Mouse (Mus musculus): Measurements from ENCODE around the gene Ppp1r12b.

The Ppp1r12b gene

DNA sequence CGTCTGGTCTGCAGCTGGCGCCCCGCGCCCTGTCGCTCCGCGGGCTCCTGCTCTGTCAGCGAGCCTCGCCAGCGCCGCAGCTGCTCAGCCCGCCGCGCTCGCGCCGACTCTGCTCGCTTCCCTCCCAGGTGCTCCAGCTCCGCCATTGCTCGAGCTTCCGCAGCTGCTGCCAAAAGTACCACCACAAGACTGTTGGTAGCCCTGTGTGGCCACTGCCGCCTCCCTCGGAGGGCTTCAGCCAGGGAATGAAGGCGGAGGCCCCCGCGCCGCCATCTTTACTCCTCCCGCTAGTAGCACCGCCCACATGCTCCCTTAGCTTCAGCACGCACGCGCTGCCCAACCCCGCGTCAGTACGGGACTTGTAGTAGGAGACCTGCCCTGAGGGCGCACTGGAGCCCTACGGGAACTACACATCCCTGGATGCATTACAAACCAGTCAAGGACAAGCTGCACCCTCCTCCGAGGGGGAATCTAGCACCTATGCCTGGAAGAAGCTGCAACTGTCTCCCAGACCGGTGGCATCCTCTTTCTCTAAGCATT is at the start of gene Ppp1r12b:
Gene Ppp1r12b (minus strand): TSS at position 306 of the 540 bp plus-strand sequence.
- DNase-seq: peak; percentile 97

DNA sequence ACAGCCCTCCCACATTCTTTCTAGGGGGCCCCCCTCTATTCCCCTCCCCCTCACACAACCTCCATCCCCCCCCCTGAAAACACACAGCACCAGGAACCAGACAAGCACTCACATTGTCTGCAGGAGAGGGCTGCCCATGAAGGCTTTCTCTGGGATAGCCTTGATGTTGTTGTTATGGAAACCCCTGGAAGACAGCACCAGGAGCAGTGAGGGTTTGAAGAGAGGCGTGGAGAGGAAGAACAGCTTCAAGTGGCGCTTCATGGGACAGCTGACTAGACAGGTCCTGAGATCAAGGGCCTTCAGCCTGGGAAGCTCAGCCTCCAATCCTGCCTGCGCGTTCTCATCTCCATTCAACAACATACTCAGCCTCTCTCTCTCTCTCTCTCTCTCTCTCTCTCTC is 47.6 kb upstream of the Ppp1r12b start:
- no peak for DNase-seq

DNA sequence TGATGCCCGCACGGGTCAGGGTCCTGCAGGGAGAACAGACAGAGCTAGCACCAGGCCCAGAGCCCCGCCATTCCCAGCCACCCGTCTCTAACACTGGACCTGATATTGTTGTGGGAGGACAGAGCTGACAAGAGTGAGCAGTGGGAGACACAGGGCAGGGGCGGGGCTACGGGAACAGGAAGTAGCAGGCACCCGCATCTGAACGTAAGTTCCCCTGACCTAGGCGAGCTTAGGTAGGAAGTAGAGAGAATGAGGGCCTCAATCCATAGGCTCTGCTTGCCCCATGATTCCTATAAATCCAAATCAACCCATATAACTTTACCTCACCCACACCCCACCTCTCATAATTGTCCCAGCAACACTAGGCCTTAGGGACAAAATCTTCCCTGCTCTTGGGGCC is 44.8 kb upstream of the Ppp1r12b start:
- DNase-seq: no peak

- peak; percentile 30 for DNase-seq
Observed at GRCm38 (mm10) chr1:134998231-134998630, 42.5 kb upstream of the Ppp1r12b start.

- no peak for DNase-seq
Observed at GRCm38 (mm10) chr1:134997568-134997967, 41.8 kb upstream of the Ppp1r12b start.

- DNase-seq: no peak
Observed at GRCm38 (mm10) chr1:134996471-134996870, 40.7 kb upstream of the Ppp1r12b start.

- peak; percentile 38 for DNase-seq
Observed at GRCm38 (mm10) chr1:134995954-134996353, 40.2 kb upstream of the Ppp1r12b start.

DNA sequence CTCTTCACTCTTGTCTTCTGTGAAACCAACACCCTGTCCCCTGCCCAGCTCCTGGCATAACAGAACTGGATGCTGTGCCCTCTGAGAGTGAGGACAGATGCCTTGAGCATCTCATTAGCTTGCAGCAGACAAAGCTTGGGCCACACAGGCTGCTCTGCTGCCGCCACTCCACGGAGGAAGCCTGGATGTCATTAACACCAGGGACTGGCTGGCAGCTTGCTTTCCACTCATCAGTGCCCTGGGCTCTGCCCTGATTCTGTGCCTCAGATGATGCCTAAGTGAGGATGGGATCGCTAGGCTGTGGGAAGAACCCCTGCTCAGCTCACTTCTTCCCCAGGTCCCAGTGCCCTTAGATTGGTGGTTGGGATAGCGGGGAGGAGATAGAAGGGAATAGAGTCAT is 39.7 kb upstream of the Ppp1r12b start:
- no peak for DNase-seq

- DNase-seq: no peak
Observed at GRCm38 (mm10) chr1:134994739-134995138, 39.0 kb upstream of the Ppp1r12b start.

DNA sequence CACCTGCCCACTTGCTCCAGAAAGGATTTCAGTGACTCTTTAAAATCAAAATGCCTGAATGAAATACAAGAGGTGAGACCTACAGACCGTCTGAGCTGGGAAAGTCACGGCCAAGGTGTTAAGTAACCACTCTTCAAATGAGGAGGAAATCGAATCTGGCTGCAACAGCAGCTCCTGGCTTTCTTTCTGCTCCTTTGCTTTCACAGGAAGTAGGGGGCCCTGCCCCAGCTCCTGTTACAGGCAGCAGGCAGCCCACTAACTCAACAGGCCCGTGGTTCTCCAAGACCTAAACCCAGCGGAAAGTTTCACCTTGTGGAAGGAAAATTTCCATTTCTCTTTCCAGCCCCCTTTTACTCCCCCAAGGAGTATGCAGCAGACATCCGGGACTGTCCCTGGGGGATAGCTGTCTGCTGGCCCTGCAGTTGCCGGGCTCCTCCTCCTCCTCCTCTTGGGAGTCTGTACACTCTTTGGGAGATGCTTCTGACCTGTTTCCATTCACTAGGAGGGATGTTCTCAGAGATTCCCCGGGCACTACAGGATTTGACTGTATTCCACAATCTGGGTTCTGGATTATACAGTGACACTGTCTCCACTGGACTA is 36.4 kb upstream of the Ppp1r12b start:
- DNase-seq: peak; percentile 64

DNA sequence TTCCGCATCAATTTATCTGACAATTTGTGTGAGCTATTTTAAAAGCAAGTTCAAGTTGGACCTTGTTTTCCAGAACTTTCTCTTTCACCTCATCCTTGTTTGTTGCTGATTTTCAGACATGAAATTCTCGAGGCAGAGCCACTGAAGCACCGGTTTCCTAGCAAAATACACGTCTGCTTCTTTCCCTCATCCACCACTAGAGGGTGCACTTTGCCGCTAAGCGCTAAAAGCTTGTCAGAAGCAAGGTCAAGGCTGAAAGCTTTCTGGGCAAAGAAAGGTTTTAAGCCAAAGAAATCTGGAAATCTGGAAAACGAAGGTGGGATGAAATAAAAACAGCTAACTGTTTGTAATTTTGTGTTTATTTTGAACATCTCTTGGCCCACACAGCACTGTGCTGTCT is 33.6 kb upstream of the Ppp1r12b start:
- DNase-seq: peak; percentile 88

DNA sequence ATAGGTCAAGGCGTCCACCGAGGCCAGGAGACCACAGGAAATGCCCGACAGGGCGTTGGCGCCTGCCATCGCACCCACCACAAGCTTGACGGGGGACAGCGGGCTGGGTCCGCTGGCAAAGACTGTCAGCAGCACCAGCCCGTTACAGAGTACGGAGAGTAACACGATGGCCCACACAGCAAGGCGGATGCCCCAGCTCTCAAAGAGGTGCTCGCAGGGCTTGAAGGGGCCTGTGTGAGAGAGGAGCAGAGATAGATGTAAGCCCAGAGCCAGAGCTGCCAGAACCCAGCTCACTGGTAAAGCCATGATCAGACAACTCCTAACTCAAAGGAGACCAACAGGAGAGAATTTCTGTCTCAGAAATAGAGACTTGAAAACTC is 32.2 kb upstream of the Ppp1r12b start:
- DNase-seq: no peak

DNA sequence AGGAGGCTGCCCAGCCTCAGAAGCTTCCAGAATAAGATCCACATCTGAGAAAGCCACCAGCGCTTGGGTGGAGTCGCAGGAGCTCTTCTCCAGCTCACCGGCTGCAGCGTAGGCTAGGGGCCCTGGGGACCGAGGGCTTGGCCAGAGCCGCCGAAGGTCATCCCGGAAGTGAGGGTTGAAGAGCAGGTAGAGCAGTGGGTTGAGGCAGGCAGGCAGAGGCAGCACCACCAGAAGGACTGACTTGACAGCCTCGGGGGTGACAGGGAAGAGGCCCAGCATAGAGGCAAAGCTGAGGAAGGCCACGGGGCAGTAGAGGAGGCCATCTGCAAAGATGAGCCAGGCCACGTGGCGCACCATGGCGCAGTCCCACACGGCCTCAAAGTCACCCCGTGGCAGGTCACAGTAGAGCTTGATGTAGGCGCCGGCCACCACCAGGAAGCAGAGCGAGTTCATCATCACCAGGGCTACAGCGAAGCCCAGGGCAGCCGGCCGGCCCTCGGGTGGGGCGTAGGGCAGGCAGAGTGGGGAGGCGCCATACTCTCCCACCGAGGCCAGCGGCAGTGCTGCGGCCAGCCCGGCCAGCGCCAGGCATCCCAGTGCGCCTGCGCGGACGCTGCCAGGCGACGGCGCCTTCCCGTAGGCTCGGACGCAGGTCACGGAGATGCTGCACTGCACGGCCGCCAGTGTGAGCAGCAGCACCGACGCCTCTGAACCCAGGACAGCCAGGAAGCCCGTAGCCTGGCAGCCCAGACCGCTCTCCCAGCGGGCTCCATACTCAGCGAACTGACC is 31.6 kb upstream of the Ppp1r12b start:
- peak; percentile 80 for DNase-seq

DNA sequence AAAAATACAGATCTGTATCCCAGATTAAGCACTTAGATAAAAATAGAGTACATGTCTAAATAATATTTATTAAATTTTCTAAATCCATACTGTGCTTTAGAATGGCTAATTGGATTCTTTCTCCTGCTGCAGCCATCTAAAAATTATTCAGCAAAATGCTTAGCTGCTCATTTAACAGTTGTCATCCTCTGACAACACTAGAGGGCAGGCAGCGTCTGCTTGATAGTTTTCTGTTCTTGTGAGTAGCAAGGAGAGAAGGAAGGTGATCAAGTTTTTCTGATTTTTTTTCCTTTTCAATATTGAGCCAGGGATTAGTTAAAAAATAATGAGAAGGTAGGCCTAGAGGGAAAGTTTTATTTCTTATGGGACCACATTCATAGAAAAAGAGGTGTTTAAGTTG is 17.2 kb upstream of the Ppp1r12b start:
- no peak for DNase-seq

- DNase-seq: no peak
Observed at GRCm38 (mm10) chr1:134965430-134965829, 9.7 kb upstream of the Ppp1r12b start.

DNA sequence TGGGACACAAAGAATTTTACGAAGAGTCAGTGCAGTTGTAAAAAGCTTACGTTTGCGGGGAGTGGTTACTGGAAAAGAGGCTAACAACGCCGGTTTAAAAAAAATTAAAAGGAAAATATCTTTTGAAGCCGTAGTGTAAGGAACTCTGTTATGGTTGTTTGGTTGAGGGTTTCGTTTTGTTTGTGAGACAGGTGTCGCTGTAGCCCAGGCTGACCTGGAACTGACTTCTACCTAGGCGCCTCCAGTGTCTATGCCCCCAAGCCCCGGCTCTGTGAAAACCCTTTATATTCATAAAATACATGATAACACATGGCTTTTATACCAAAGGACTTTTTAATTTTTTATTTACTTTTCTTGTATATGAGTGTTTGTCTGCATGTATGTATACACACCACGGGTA is 7.1 kb upstream of the Ppp1r12b start:
- peak; percentile 37 for DNase-seq

- DNase-seq: peak; percentile 98
Observed at GRCm38 (mm10) chr1:134962053-134962803, 6.5 kb upstream of the Ppp1r12b start, which contains the start of gene Ube2t. Gene Ube2t, plus strand, starts transcription at chr1:134962565.

GRCm38 (mm10) chr1:134960634-134961033 is 4.9 kb upstream of the Ppp1r12b start:
- DNase-seq: no peak

- DNase-seq: no peak
Observed at GRCm38 (mm10) chr1:134955050-134955636, 599 bp downstream of the Ppp1r12b start.

GRCm38 (mm10) chr1:134949946-134950345 is 5.8 kb downstream of the Ppp1r12b start:
- no peak for DNase-seq

GRCm38 (mm10) chr1:134947590-134947989 is 8.2 kb downstream of the Ppp1r12b start:
- no peak for DNase-seq

- DNase-seq: no peak
Observed at GRCm38 (mm10) chr1:134942898-134943297, 12.8 kb downstream of the Ppp1r12b start.

- DNase-seq: no peak
Observed at GRCm38 (mm10) chr1:134940863-134941262, 14.9 kb downstream of the Ppp1r12b start.
